8 mouse cellular contexts compared by ENCODE assay signal in genomic region chr12:24952147-24952546, GRCm38 (mm10). TPM values are rescaled to one million over a fixed set of nuclear protein-coding genes. Genes with fewer than 3 reads are reported as not detected.
DNase-seq lines count a peak whose midpoint lies in the region; ATAC-seq and TF ChIP-seq lines count a peak whose summit lies in the region.

No protein-coding gene starts in this region.

- no peak overlapping the region for H3K4me2 ChIP-seq in kidney, postnatal 0 days (ENCODE audit: low read length)
- no peak overlapping the region for H3K4me2 ChIP-seq in lung, embryonic 14.5 days

- H3K27me3 ChIP-seq in G1E (ENCODE audit: insufficient read depth, low read length), result no peaks in the 10 kb centered on the region
- H3K27me3 ChIP-seq in kidney, postnatal 0 days (ENCODE audit: insufficient read depth, low read length), result no peaks in the 10 kb centered on the region
- no peaks in the 10 kb centered on the region for H3K27me3 ChIP-seq in lung, embryonic 14.5 days (ENCODE audit: insufficient read depth, low read length)

- no peak overlapping the region for H3K27ac ChIP-seq in kidney, postnatal 0 days
- H3K27ac ChIP-seq in lung, embryonic 14.5 days (ENCODE audit: low read depth), result no peak overlapping the region

- H3K4me1 ChIP-seq in G1E (ENCODE audit: insufficient read depth, low read depth, low read length), result peaks cover 5% of the 10 kb centered on the region
- no peaks in the 10 kb centered on the region for H3K4me1 ChIP-seq in kidney, postnatal 0 days (replicated peaks; ENCODE audit: insufficient read depth, low read length)
- no peaks in the 10 kb centered on the region for H3K4me1 ChIP-seq in lung, embryonic 14.5 days (ENCODE audit: insufficient read depth)

- 0 out of 2 replicates have a peak, but pooled peaks have one; percentile 56 for ATAC-seq in G1E (ENCODE audit: extremely low read depth, insufficient number of reproducible peaks, low FRiP score, poor library complexity, severe bottlenecking)
- ATAC-seq in kidney, postnatal 0 days (replicated peaks; ENCODE audit: low FRiP score, low read depth), result peak; percentile 34; the same call in 1 of the 2 replicates
- peak; percentile 47; the same call in 1 of the 2 replicates for ATAC-seq in lung, embryonic 14.5 days (ENCODE audit: insufficient read depth)

- no peaks in the 10 kb centered on the region for H3K9me3 ChIP-seq in G1E (replicated peaks)
- H3K9me3 ChIP-seq in kidney, postnatal 0 days (replicated peaks; ENCODE audit: low read length), result no peaks in the 10 kb centered on the region
- H3K9me3 ChIP-seq in lung, embryonic 14.5 days (ENCODE audit: low read depth, low read length), result no peaks in the 10 kb centered on the region

- peaks cover 61% of the 10 kb centered on the region for H3K36me3 ChIP-seq in G1E (replicated peaks)
- 0 out of 2 replicates have a peak, but pooled peaks cover 10% of the 10 kb centered on the region for H3K36me3 ChIP-seq in kidney, postnatal 0 days (ENCODE audit: insufficient read depth, low read length)
- H3K36me3 ChIP-seq in lung, embryonic 14.5 days (ENCODE audit: insufficient read depth), result peaks cover 47% of the 10 kb centered on the region

- no peak overlapping the region for H3K9ac ChIP-seq in kidney, postnatal 0 days (ENCODE audit: low read depth, low read length)
- no peak overlapping the region for H3K9ac ChIP-seq in lung, embryonic 14.5 days

- no peak overlapping the region for H3K4me3 ChIP-seq in G1E (ENCODE audit: low read depth, low read length)
- H3K4me3 ChIP-seq in kidney, postnatal 0 days (replicated peaks; ENCODE audit: low read depth, low read length), result no peak overlapping the region
- no peak overlapping the region for H3K4me3 ChIP-seq in lung, embryonic 14.5 days (ENCODE audit: low read depth, low read length)

- DNase-seq in A20 (ENCODE audit: low read depth, low spot score) (peak; percentile 72), G1E (ENCODE audit: low spot score) (no peak)
- peak; percentile 30 for DNase-seq in cerebellum, adult 9-11 months
- DNase-seq in frontal cortex, postnatal 25 days (ENCODE audit: low spot score in 2 of 2), result peak; percentile 46 to 48
- peak; percentile 74 for DNase-seq in kidney, postnatal 0 days (ENCODE audit: low spot score)
- DNase-seq in lung, embryonic 14.5 days, result peak; percentile 87
- DNase-seq in ovary, postnatal 14 days (ENCODE audit: low spot score), result peak; percentile 43
- DNase-seq in yolk sac, embryonic 10.5 days (ENCODE audit: low spot score), result peak; percentile 33

- 38% methylated on average over 6 of the region's 6 CpGs for WGBS in kidney, postnatal 0 days
- WGBS in lung, embryonic 14.5 days, result 44% methylated on average over 6 of the region's 6 CpGs

- peak; percentile 79 for TF ChIP-seq CTCF in G1E (IDR thresholded peaks at IDR 0.05; ENCODE audit: low read depth, low read length)
- peak; percentile 92 for TF ChIP-seq CTCF in kidney, postnatal 0 days (IDR thresholded peaks at IDR 0.05; ENCODE audit: low read depth)
- TF ChIP-seq CTCF in lung, embryonic 14.5 days (IDR thresholded peaks at IDR 0.05; ENCODE audit: low read depth), result peak; percentile 86

RNA-seq across cellular contexts. Expression of gene Kidins220, which starts 22.6 kb away (rescaled TPM):
- total RNA-seq in G1E (2014; fragmentation: Nextera tagmentation) (75.4 and 79.5 TPM in 2 replicates), G1E (2017) (69.4 and 88.5 TPM in 2 replicates)
- polyA plus RNA-seq in G1E (2012), result 38.6 and 42.4 TPM in 2 replicates
- 25.1 and 25.8 TPM in 2 replicates for polyA plus RNA-seq in kidney, postnatal 0 days (2015; fragmentation: Nextera tagmentation; extraction: Ambion mirVana)
- polyA plus RNA-seq in lung, embryonic 14.5 days (2014; fragmentation: Nextera tagmentation; extraction: Ambion mirVana), result 25.7 and 26.0 TPM in 2 replicates
